Mouse (Mus musculus): Measurements from ENCODE around the gene Bcl2l13. TPM values are rescaled to one million over a fixed set of nuclear protein-coding genes. Genes with fewer than 3 reads are reported as not detected.
A peak's percentile ranks its signal among the peaks of the same experiment; 100 is the strongest.
"Not testable (repeated sequence)": the region's sequence is repeated elsewhere in the genome, so short reads cannot be mapped to it uniquely, and the experiment has no call there.

Gene Bcl2l13
- polyA plus RNA-seq, 1 experiment = 68.8 TPM

GRCm38 (mm10) chr6:120903961-120904360 is 67.9 kb downstream of the Bcl2l13 start:
- Histone ChIP-seq H3K4me3 (ENCODE audit: insufficient read depth, low read depth, low read length) (no peak overlapping the region), H3K27ac (replicated peaks; ENCODE audit: low read depth, low read length) (no peak overlapping the region), H3K4me1 (ENCODE audit: control insufficient read depth, insufficient read depth, insufficient read length, low read length) (no peaks in the 10 kb centered on the region)

GRCm38 (mm10) chr6:120905111-120905510 is 69.1 kb downstream of the Bcl2l13 start:
- no peaks in the 10 kb centered on the region for H3K4me1 ChIP-seq (ENCODE audit: control insufficient read depth, insufficient read depth, insufficient read length, low read length)
- H3K27ac ChIP-seq (replicated peaks; ENCODE audit: low read depth, low read length) = no peak overlapping the region
- H3K4me3 ChIP-seq (ENCODE audit: insufficient read depth, low read depth, low read length) = no peak overlapping the region

- Histone ChIP-seq H3K4me3 (ENCODE audit: insufficient read depth, low read depth, low read length) (no peak overlapping the region), H3K27ac (replicated peaks; ENCODE audit: low read depth, low read length) (no peak overlapping the region), H3K4me1 (ENCODE audit: control insufficient read depth, insufficient read depth, insufficient read length, low read length) (peaks cover 8% of the 10 kb centered on the region)
These were observed 70.5 kb downstream of the Bcl2l13 start for GRCm38 (mm10) chr6:120906521-120906920.

- H3K27ac ChIP-seq (replicated peaks; ENCODE audit: low read depth, low read length); H3K4me3 ChIP-seq (ENCODE audit: insufficient read depth, low read depth, low read length): not testable (repeated sequence)
- peaks cover 15% of the 10 kb centered on the region for H3K4me1 ChIP-seq (ENCODE audit: control insufficient read depth, insufficient read depth, insufficient read length, low read length)
These were observed 72.0 kb downstream of the Bcl2l13 start for GRCm38 (mm10) chr6:120907876-120908597.

GRCm38 (mm10) chr6:120909501-120909900 is 73.5 kb downstream of the Bcl2l13 start:
- H3K27ac ChIP-seq (replicated peaks; ENCODE audit: low read depth, low read length) = no peak overlapping the region
- H3K4me1 ChIP-seq (ENCODE audit: control insufficient read depth, insufficient read depth, insufficient read length, low read length) = peaks cover 17% of the 10 kb centered on the region
- no peak overlapping the region for H3K4me3 ChIP-seq (ENCODE audit: insufficient read depth, low read depth, low read length)

GRCm38 (mm10) chr6:120911213-120912007 is 75.4 kb downstream of the Bcl2l13 start:
- H3K4me1 ChIP-seq (ENCODE audit: control insufficient read depth, insufficient read depth, insufficient read length, low read length) = peaks cover 24% of the 10 kb centered on the region
- H3K27ac ChIP-seq (replicated peaks; ENCODE audit: low read depth, low read length) = no peak overlapping the region

GRCm38 (mm10) chr6:120912931-120913330 is 76.9 kb downstream of the Bcl2l13 start:
- H3K4me3 ChIP-seq (ENCODE audit: insufficient read depth, low read depth, low read length) = no peak overlapping the region
- peaks cover 24% of the 10 kb centered on the region for H3K4me1 ChIP-seq (ENCODE audit: control insufficient read depth, insufficient read depth, insufficient read length, low read length)
- H3K27ac ChIP-seq (replicated peaks; ENCODE audit: low read depth, low read length) = no peak overlapping the region

More at GRCm38 (mm10) chr6:120911213-120912007, 75.4 kb downstream of the Bcl2l13 start:
- no peak overlapping the region for H3K4me3 ChIP-seq (ENCODE audit: insufficient read depth, low read depth, low read length)

GRCm38 (mm10) chr6:120913783-120914182 is 77.8 kb downstream of the Bcl2l13 start:
- Histone ChIP-seq H3K27ac (replicated peaks; ENCODE audit: low read depth, low read length) (no peak overlapping the region), H3K4me3 (ENCODE audit: insufficient read depth, low read depth, low read length) (no peak overlapping the region), H3K4me1 (ENCODE audit: control insufficient read depth, insufficient read depth, insufficient read length, low read length) (peaks cover 24% of the 10 kb centered on the region)

- no peak overlapping the region for H3K4me3 ChIP-seq (ENCODE audit: insufficient read depth, low read depth, low read length)
- H3K4me1 ChIP-seq (ENCODE audit: control insufficient read depth, insufficient read depth, insufficient read length, low read length) = peaks cover 24% of the 10 kb centered on the region
- no peak overlapping the region for H3K27ac ChIP-seq (replicated peaks; ENCODE audit: low read depth, low read length)
These were observed 78.5 kb downstream of the Bcl2l13 start for GRCm38 (mm10) chr6:120914533-120914910.

GRCm38 (mm10) chr6:120914911-120915648 is 79.1 kb downstream of the Bcl2l13 start:
- Histone ChIP-seq H3K4me1 (ENCODE audit: control insufficient read depth, insufficient read depth, insufficient read length, low read length) (peaks cover 24% of the 10 kb centered on the region), H3K27ac (replicated peaks; ENCODE audit: low read depth, low read length) (no peak overlapping the region), H3K4me3 (ENCODE audit: insufficient read depth, low read depth, low read length) (0 out of 2 replicates have a peak overlapping the region, but pooled peaks have one; percentile 85)

GRCm38 (mm10) chr6:120915649-120915975 is 79.6 kb downstream of the Bcl2l13 start:
- Histone ChIP-seq H3K27ac (replicated peaks; ENCODE audit: low read depth, low read length) (no peak overlapping the region), H3K4me3 (ENCODE audit: insufficient read depth, low read depth, low read length) (peak overlapping the region; percentile 85; the same call in 1 of the 2 replicates), H3K4me1 (ENCODE audit: control insufficient read depth, insufficient read depth, insufficient read length, low read length) (peaks cover 24% of the 10 kb centered on the region)

GRCm38 (mm10) chr6:120916074-120916971 is 80.3 kb downstream of the Bcl2l13 start, which contains the start of gene Bid:
Gene Bid (minus strand): TSS chr6:120916853.
- H3K4me3 ChIP-seq (ENCODE audit: insufficient read depth, low read depth, low read length) = peak within 1 kb of the TSS; percentile 85
- H3K27ac ChIP-seq (replicated peaks; ENCODE audit: low read depth, low read length) = peak within 1 kb of the TSS; percentile 26
- H3K4me1 ChIP-seq (ENCODE audit: control insufficient read depth, insufficient read depth, insufficient read length, low read length) = peaks cover 18% of the 10 kb centered on the region

GRCm38 (mm10) chr6:120916972-120917881 is 81.2 kb downstream of the Bcl2l13 start:
- Histone ChIP-seq H3K4me3 (ENCODE audit: insufficient read depth, low read depth, low read length) (peak overlapping the region; percentile 85), H3K4me1 (ENCODE audit: control insufficient read depth, insufficient read depth, insufficient read length, low read length) (peaks cover 12% of the 10 kb centered on the region; the same call in 1 of the 2 replicates), H3K27ac (replicated peaks; ENCODE audit: low read depth, low read length) (peak overlapping the region; percentile 26)
